Mouse (Mus musculus) limb, embryonic 14.5 days (tissue): ENCODE results near the gene Dclk2. TPM values are rescaled to one million over a fixed set of nuclear protein-coding genes. Genes with fewer than 3 reads are reported as not detected.

Experiments used
- ATAC-seq: fragments of 200-750 bp; cut with Nextera tagmentation; 2 replicates; pipeline ENCODE4 v1.8.0; 2017; ENCODE audit warnings: low read depth, moderate number of reproducible peaks, moderate TSS enrichment; ENCODE audit not compliant: low FRiP score
- DNase-seq: peaks from one replicate; pipeline ENCODE4 v3.0.0-alpha.2; 2015; ENCODE audit warnings: low spot score
- H3K27ac ChIP-seq: fragments of 300-500 bp; sonication (generic); replicated peaks from 2 replicates; pipeline ENCODE4 v1.5.1; 2014; ENCODE audit warnings: low read depth, mild to moderate bottlenecking, low read length, moderate library complexity, mixed read lengths
- H3K27me3 ChIP-seq: fragments of 300-500 bp; sonication (generic); 2 replicates; pipeline ENCODE4 v1.6.1; 2014; ENCODE audit warnings: low read length, mixed read lengths; ENCODE audit not compliant: control insufficient read depth, insufficient read depth
- H3K36me3 ChIP-seq: fragments of 300-500 bp; sonication (generic); 2 replicates; pipeline ENCODE4 v1.6.1; 2014; ENCODE audit warnings: mild to moderate bottlenecking, low read length, moderate library complexity, mixed read lengths; ENCODE audit not compliant: control insufficient read depth, insufficient read depth
- H3K4me1 ChIP-seq: fragments of 300-500 bp; sonication (generic); 2 replicates; pipeline ENCODE4 v1.6.1; 2014; ENCODE audit warnings: antibody characterized with exemption, low read length, mixed read lengths; ENCODE audit not compliant: control insufficient read depth, insufficient read depth
- H3K4me2 ChIP-seq: fragments of 300-500 bp; sonication (generic); replicated peaks from 2 replicates; pipeline ENCODE4 v1.6.1; 2014; ENCODE audit warnings: low read depth, mild to moderate bottlenecking, low read length, moderate library complexity; ENCODE audit not compliant: severe bottlenecking
- H3K4me3 ChIP-seq: fragments of 300-500 bp; sonication (generic); replicated peaks from 2 replicates; pipeline ENCODE4 v1.5.1; 2014; ENCODE audit warnings: low read length
- H3K9ac ChIP-seq: fragments of 300-500 bp; sonication (generic); 2 replicates; pipeline ENCODE4 v1.6.1; 2014; ENCODE audit warnings: mild to moderate bottlenecking, low read depth, low read length, moderate library complexity; ENCODE audit not compliant: severe bottlenecking
- H3K9me3 ChIP-seq: fragments of 300-500 bp; sonication (generic); 2 replicates; pipeline ENCODE4 v1.6.1; 2016; ENCODE audit warnings: low read length; ENCODE audit not compliant: control insufficient read depth
- POLR2A ChIP-seq: fragments of 200-500 bp; IDR thresholded peaks from 2 replicates; pipeline ENCODE4 v1.8.0; 2012; ENCODE audit warnings: inconsistent platforms, mild to moderate bottlenecking, moderate library complexity, borderline replicate concordance; ENCODE audit not compliant: insufficient read depth, insufficient read length; ENCODE audit errors: extremely low read depth
- WGBS: fragments of 180-500 bp; shearing (Covaris S2); extraction: QIAGEN DNeasy Blood & Tissue Kit; methylation state at CpG from one replicate; pipeline ENCODE4 v1.1.7; 2014; 5-methylcytosine and 5-hydroxymethylcytosine counted together
- polyA plus RNA-seq, 2 experiments: library from polyadenylated mRNA; depleted of rRNA in 1 of 2; stranded (reverse) in 1 of 2; unstranded in 1 of 2; fragments of >200 nt; fragmentation: Nextera tagmentation in 1 of 2; extraction: Ambion mirVana in 1 of 2; gene quantifications; 2 replicates each; pipeline versions ENCODE4 v1.2.1 to v1.2.3; 2012 to 2014

Dclk2 gene
- polyA plus RNA-seq, 2 experiments: 5.4 to 16.7 TPM

DNA sequence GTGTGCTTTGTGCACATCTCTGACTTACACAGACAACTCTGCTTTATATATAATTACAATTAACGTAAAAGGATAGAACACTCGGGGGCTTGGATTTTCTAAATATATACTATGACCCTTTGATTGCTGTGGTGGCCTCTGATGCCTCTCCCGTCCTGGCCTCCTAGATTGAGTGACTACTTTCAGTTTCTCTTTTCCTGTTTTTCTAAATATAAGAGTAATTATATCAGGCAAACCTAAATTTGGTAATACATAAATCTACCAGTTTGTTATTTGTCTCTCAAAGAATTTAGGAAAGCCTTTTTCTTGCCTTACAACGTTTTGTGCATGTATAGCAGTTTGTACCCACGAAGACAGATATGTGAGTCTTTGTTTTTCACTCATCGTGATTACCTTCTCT, 161.9 kb downstream of the Dclk2 start:
- H3K4me1 ChIP-seq: peaks cover 16% of the 10 kb centered on the region
- peak overlapping the region; percentile 6 for H3K4me3 ChIP-seq
- peak overlapping the region; percentile 33 for H3K4me2 ChIP-seq
- H3K36me3 ChIP-seq: no peaks in the 10 kb centered on the region
- no peak for DNase-seq
- no peak for ATAC-seq
- H3K27me3 ChIP-seq: no peaks in the 10 kb centered on the region
- no peaks in the 10 kb centered on the region for H3K9me3 ChIP-seq
- no peak for TF ChIP-seq POLR2A
- 58% methylated on average over 6 of the region's 6 CpGs for WGBS
- H3K9ac ChIP-seq: peak overlapping the region; percentile 39; the same call in 1 of the 2 replicates
- peak overlapping the region; percentile 61 for H3K27ac ChIP-seq

GRCm38 (mm10) chr3:86756548-86756947, 164.1 kb downstream of the Dclk2 start:
- Histone ChIP-seq H3K9ac (no peak overlapping the region), H3K27me3 (no peaks in the 10 kb centered on the region), H3K4me1 (peaks cover 16% of the 10 kb centered on the region), H3K9me3 (no peaks in the 10 kb centered on the region), H3K27ac (no peak overlapping the region), H3K36me3 (no peaks in the 10 kb centered on the region), H3K4me3 (no peak overlapping the region), H3K4me2 (no peak overlapping the region)
- DNase-seq (no peak), ATAC-seq (no peak)
- no peak for TF ChIP-seq POLR2A
- WGBS: 63% methylated on average over 1 of the region's 1 CpGs

GRCm38 (mm10) chr3:86754595-86755557, 165.8 kb downstream of the Dclk2 start:
- Histone ChIP-seq H3K4me1 (peaks cover 16% of the 10 kb centered on the region), H3K27ac (peak overlapping the region; percentile 67), H3K9me3 (no peaks in the 10 kb centered on the region), H3K4me2 (0 out of 2 replicates have a peak overlapping the region, but pooled peaks have one; percentile 6), H3K9ac (peak overlapping the region; percentile 34; the same call in 1 of the 2 replicates), H3K4me3 (no peak overlapping the region), H3K27me3 (no peaks in the 10 kb centered on the region), H3K36me3 (no peaks in the 10 kb centered on the region)
- TF ChIP-seq POLR2A: no peak
- ATAC-seq (no peak), DNase-seq (no peak)
- WGBS: 45% methylated on average over 14 of the region's 14 CpGs

GRCm38 (mm10) chr3:86754178-86754577, 166.5 kb downstream of the Dclk2 start:
- Histone ChIP-seq H3K9me3 (no peaks in the 10 kb centered on the region), H3K36me3 (no peaks in the 10 kb centered on the region), H3K9ac (0 out of 2 replicates have a peak overlapping the region, but pooled peaks have one; percentile 34), H3K4me1 (peaks cover 16% of the 10 kb centered on the region), H3K4me2 (0 out of 2 replicates have a peak overlapping the region, but pooled peaks have one; percentile 6), H3K27ac (peak overlapping the region; percentile 67), H3K4me3 (no peak overlapping the region), H3K27me3 (no peaks in the 10 kb centered on the region)
- no peak for DNase-seq
- 15% methylated on average over 6 of the region's 6 CpGs for WGBS
- no peak for TF ChIP-seq POLR2A
- ATAC-seq: no peak

DNA sequence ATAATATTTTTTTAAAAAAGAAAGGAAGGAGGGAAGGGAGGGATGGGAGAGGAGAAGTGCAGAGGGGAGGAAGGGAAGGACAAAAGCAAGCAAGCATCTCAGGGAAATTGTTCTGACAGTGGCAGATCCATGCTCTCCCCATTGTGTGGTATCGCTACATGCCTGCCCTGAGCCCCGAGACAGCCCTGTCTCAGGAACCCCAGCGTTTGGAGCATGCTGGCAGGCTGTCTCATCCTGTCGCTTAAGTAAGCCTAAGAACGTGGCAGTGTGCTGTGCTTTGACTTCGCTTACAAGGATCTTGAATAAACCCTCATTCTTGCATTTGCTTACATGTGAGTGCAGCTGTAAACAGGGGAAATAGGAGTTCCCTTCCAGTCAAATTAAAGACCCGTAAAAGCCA, 170.0 kb downstream of the Dclk2 start:
- DNase-seq (no peak), ATAC-seq (no peak)
- WGBS: 34% methylated on average over 7 of the region's 7 CpGs
- H3K4me3 ChIP-seq: no peak overlapping the region
- H3K9ac ChIP-seq: no peak overlapping the region
- TF ChIP-seq POLR2A: no peak
- H3K27ac ChIP-seq: no peak overlapping the region
- no peaks in the 10 kb centered on the region for H3K36me3 ChIP-seq
- peaks cover 16% of the 10 kb centered on the region for H3K4me1 ChIP-seq
- no peak overlapping the region for H3K4me2 ChIP-seq
- H3K9me3 ChIP-seq: no peaks in the 10 kb centered on the region
- H3K27me3 ChIP-seq: no peaks in the 10 kb centered on the region
